Mouse (Mus musculus) kidney, adult 2 months (tissue): ENCODE measurements at regions not wholly inside any gene's neighbourhood (a gene's known extent, or its start where the extent isn't known, plus 50 kb on each side); places are given as distances from the start of the nearest gene placed in this dataset.

Experiments used
- CTCF ChIP-seq: fragments of 200-500 bp; conservative IDR thresholded peaks from 2 replicates; pipeline ENCODE4 v1.5.1; 2011; ENCODE audit warnings: low read depth, mild to moderate bottlenecking, control low read depth, low read length, moderate library complexity, mixed read lengths; ENCODE audit not compliant: insufficient read depth, insufficient read length
- POLR2A ChIP-seq: fragments of 200-500 bp; IDR thresholded peaks from one replicate; pipeline ENCODE4 v1.6.1; 2011; ENCODE audit warnings: low read depth, low read length, control low read depth

GRCm38 (mm10) chr4:55757148-55757927 lies 225.1 kb upstream of the Klf4 start:
- TF ChIP-seq POLR2A: no peak
- no peak for TF ChIP-seq CTCF
